Mouse (Mus musculus): ENCODE measurements at regions not wholly inside any gene's neighbourhood (a gene's known extent, or its start where the extent isn't known, plus 50 kb on each side); places are given as distances from the start of the nearest gene placed in this dataset.
"Not testable (repeated sequence)": the region's sequence is repeated elsewhere in the genome, so short reads cannot be mapped to it uniquely, and the experiment has no call there.

GRCm38 (mm10) chr13:102023624-102024023 lies 255.6 kb upstream of the Pik3r1 start:
- no peak for DNase-seq (ENCODE audit: extremely low spot score, low spot score)

- DNase-seq (ENCODE audit: extremely low spot score, low spot score) = no peak
Observed at GRCm38 (mm10) chr13:102025138-102025537, 257.1 kb upstream of the Pik3r1 start.

- not testable (repeated sequence) for DNase-seq (ENCODE audit: extremely low spot score, low spot score)
Observed at GRCm38 (mm10) chr13:102025547-102025946, 257.5 kb upstream of the Pik3r1 start.

- DNase-seq (ENCODE audit: extremely low spot score, low spot score) = no peak
Observed at GRCm38 (mm10) chr13:102031416-102031815, 263.4 kb upstream of the Pik3r1 start.

- no peak for DNase-seq (ENCODE audit: extremely low spot score, low spot score)
Observed at GRCm38 (mm10) chr13:102034484-102034883, 266.5 kb upstream of the Pik3r1 start.

GRCm38 (mm10) chr13:102036001-102036400 lies 268.0 kb upstream of the Pik3r1 start:
- DNase-seq (ENCODE audit: extremely low spot score, low spot score) = no peak

- DNase-seq (ENCODE audit: extremely low spot score, low spot score) = no peak
Observed at GRCm38 (mm10) chr13:102036819-102037624, 269.0 kb upstream of the Pik3r1 start.

GRCm38 (mm10) chr13:102060213-102060612 lies 292.2 kb upstream of the Pik3r1 start:
- no peak for DNase-seq (ENCODE audit: extremely low spot score, low spot score)

GRCm38 (mm10) chr13:102064590-102065273 lies 296.7 kb upstream of the Pik3r1 start:
- DNase-seq (ENCODE audit: extremely low spot score, low spot score) = no peak

GRCm38 (mm10) chr13:102065274-102065640 lies 297.2 kb upstream of the Pik3r1 start:
- DNase-seq (ENCODE audit: extremely low spot score, low spot score) = no peak

GRCm38 (mm10) chr13:102065796-102066195 lies 297.8 kb upstream of the Pik3r1 start:
- DNase-seq (ENCODE audit: extremely low spot score, low spot score) = no peak

GRCm38 (mm10) chr13:102070740-102071139 lies 302.7 kb upstream of the Pik3r1 start:
- no peak for DNase-seq (ENCODE audit: extremely low spot score, low spot score)

GRCm38 (mm10) chr13:102072366-102072765 lies 304.3 kb upstream of the Pik3r1 start:
- no peak for DNase-seq (ENCODE audit: extremely low spot score, low spot score)

- DNase-seq (ENCODE audit: extremely low spot score, low spot score) = no peak
Observed at GRCm38 (mm10) chr13:102087766-102088165, 319.7 kb upstream of the Pik3r1 start.

GRCm38 (mm10) chr13:102089551-102089950 lies 321.5 kb upstream of the Pik3r1 start:
- no peak for DNase-seq (ENCODE audit: extremely low spot score, low spot score)

GRCm38 (mm10) chr13:102094193-102094592 lies 326.2 kb upstream of the Pik3r1 start:
- no peak for DNase-seq (ENCODE audit: extremely low spot score, low spot score)

GRCm38 (mm10) chr13:102103161-102103560 lies 335.1 kb upstream of the Pik3r1 start:
- no peak for DNase-seq (ENCODE audit: extremely low spot score, low spot score)

GRCm38 (mm10) chr13:102106188-102106587 lies 338.2 kb upstream of the Pik3r1 start:
- no peak for DNase-seq (ENCODE audit: extremely low spot score, low spot score)

GRCm38 (mm10) chr13:102108204-102108603 lies 340.2 kb upstream of the Pik3r1 start:
- no peak for DNase-seq (ENCODE audit: extremely low spot score, low spot score)

- DNase-seq (ENCODE audit: extremely low spot score, low spot score) = no peak
Observed at GRCm38 (mm10) chr13:102108916-102109315, 340.9 kb upstream of the Pik3r1 start.

- DNase-seq (ENCODE audit: extremely low spot score, low spot score) = no peak
Observed at GRCm38 (mm10) chr13:102113941-102114340, 345.9 kb upstream of the Pik3r1 start.

GRCm38 (mm10) chr13:102122341-102122740 lies 354.3 kb upstream of the Pik3r1 start:
- no peak for DNase-seq (ENCODE audit: extremely low spot score, low spot score)

- DNase-seq (ENCODE audit: extremely low spot score, low spot score) = no peak
Observed at GRCm38 (mm10) chr13:102127933-102128430, 360.0 kb upstream of the Pik3r1 start.

Data from neural tube, embryonic 10.5 days (tissue).